Mouse (Mus musculus): ENCODE measurements around the gene Ran.
"Not testable (repeated sequence)": the region's sequence is repeated elsewhere in the genome, so short reads cannot be mapped to it uniquely, and the experiment has no call there.

The Ran gene

GRCm38 (mm10) chr5:129019497-129020299 lies at the start of gene Ran:
Gene Ran (plus strand): TSS chr5:129020069.
- DNase-seq (ENCODE audit: low spot score), result peak; percentile 92

DNA sequence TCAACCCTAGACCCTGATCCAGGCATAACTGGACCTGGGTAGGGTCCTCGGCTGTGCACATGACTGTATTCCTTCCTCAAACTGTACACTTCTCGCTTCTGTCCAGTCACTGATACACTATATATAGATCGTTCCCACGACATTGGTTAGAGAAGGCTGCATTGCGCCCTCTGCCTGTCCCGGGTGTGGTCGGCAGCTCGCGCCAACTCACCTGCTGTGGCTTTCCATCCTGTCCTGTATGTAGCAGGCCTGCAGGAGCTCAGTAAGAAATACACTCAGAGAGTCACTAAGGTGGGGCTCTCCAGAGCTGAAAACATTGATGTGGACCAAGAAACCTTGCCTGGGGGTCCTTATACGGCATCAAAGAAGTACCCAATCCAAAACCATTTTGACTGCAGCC lies 49.0 kb upstream of the Ran start:
- DNase-seq (ENCODE audit: low spot score), result no peak

DNA sequence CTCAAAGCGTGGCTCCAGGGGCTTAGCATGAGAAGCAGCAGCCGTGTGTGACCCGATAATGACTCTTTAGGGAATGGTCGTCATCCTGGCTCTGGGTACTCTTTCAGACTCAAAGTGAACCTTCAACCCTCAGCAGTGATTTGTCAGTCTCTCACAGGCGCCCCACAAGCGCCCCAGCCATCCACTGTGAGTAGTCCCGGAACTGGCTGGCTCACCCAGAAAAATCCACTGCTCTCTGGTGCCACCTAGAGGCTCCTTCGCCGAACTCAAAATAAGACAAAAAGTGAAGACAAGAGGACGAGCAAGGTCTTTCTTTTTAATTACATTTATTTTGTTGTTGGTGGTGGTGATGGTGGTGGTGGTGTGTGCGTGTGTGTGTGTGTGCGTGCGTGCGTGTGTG lies 48.6 kb upstream of the Ran start:
- DNase-seq (ENCODE audit: low spot score), result peak; percentile 75

DNA sequence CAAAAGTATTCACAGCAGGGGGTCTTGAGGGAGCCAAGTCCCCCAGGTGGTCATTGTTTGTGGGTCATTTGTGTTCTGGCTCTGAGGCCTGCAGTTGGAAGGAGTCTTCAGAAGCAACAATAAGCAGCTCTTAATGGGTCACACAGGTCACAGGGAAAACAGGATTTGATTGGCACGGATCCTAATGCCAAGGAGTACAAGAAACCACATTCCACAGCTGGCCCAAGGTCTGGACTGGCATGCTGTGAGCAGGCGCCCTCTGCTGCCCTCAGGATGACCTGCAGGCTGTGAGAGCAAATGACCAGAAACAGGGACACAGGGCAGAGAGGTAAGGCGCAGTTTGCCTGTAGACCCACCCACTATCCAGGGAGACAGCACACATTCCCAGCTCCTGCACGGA lies 43.6 kb upstream of the Ran start:
- peak; percentile 54 for DNase-seq (ENCODE audit: low spot score)

DNA sequence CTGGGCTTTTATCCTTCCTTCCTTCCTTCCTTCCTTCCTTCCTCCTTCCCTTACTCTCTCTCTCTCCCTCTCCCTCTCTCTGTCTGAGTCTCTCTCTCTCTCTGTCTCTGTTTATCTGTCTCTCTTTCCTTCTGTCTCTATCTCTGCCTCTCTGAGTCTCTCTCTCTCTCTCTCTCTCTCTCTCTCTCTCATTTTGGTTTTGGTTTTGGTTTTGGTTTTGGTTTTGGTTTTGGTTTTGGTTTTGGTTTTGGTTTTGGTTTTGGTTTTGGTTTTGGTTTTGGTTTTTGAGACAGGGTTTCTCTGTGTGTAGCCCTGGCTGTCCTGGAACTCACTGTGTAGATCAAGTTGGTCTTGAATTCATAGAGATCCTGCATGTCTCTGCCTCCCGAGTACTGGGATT lies 42.4 kb upstream of the Ran start:
- not testable (repeated sequence) for DNase-seq (ENCODE audit: low spot score)

DNA sequence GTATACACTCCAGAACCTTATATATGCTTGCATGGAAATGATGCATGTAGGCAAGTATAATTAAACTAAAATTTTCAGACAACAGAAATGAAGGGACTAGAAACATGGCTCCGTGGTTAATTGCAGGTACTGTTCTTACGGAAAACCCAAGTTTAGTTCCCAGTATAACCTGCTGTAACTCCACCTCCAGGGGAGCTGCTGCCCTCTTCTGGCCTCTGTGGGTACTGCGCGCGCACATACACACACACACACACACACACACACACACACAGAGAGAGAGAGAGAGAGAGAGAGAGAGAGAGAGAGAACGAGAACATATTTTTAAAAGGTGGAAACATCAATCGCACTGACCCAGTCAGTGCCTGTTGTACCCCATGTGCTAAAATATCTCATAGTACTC lies 40.9 kb upstream of the Ran start:
- DNase-seq (ENCODE audit: low spot score), result no peak

DNA sequence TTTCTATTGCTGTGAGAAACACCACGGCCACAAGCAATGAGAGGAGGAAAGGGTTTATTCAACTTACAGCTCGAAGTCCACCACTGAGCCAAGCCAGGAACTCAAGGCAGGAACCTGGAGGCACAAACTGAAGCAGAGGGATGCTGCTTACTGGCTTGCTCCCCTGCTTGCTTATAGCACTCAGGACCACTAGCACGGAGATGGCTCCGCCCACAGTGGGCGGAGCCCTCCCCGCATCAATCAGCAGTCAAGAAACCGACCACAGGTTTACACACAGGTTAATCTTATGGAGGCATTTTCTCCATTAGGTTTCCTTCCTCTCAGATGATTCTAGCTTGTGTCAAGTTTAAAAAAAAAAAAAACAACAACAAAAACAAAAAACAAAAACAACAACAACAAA lies 39.0 kb upstream of the Ran start:
- no peak for DNase-seq (ENCODE audit: low spot score)

- DNase-seq (ENCODE audit: low spot score), result peak; percentile 78
Observed at GRCm38 (mm10) chr5:128981607-128982006, 38.3 kb upstream of the Ran start.

GRCm38 (mm10) chr5:128984536-128984935 lies 35.3 kb upstream of the Ran start:
- DNase-seq (ENCODE audit: low spot score), result no peak

DNA sequence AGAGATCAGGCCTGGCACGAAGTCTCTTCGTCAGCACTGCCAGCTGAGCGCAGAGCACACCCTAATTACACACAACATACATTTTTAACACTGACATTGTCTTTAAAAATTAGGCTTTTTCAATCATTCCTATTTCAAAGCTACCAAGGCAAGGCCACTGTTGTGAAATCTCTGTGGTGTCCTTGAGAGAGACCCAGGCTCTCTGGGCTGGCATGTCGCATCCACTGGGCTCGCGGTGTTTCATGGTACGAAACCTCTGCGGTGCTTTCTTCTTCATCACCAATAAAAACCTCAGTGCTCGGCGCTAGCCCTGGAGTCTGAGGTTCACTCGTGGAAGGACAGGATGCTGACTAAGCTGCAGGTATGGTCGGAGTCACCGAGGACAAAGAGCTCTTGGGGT lies 33.9 kb upstream of the Ran start:
- DNase-seq (ENCODE audit: low spot score), result no peak

- DNase-seq (ENCODE audit: low spot score), result no peak
Observed at GRCm38 (mm10) chr5:128987141-128987954, 32.5 kb upstream of the Ran start.

- peak; percentile 17 for DNase-seq (ENCODE audit: low spot score)
Observed at GRCm38 (mm10) chr5:129000706-129001468, 19.0 kb upstream of the Ran start.

GRCm38 (mm10) chr5:129002571-129003011 lies 17.3 kb upstream of the Ran start:
- no peak for DNase-seq (ENCODE audit: low spot score)

- DNase-seq (ENCODE audit: low spot score), result peak; percentile 91
Observed at GRCm38 (mm10) chr5:129005416-129005815, 14.5 kb upstream of the Ran start.

- no peak for DNase-seq (ENCODE audit: low spot score)
Observed at GRCm38 (mm10) chr5:129006031-129006788, 13.7 kb upstream of the Ran start.

DNA sequence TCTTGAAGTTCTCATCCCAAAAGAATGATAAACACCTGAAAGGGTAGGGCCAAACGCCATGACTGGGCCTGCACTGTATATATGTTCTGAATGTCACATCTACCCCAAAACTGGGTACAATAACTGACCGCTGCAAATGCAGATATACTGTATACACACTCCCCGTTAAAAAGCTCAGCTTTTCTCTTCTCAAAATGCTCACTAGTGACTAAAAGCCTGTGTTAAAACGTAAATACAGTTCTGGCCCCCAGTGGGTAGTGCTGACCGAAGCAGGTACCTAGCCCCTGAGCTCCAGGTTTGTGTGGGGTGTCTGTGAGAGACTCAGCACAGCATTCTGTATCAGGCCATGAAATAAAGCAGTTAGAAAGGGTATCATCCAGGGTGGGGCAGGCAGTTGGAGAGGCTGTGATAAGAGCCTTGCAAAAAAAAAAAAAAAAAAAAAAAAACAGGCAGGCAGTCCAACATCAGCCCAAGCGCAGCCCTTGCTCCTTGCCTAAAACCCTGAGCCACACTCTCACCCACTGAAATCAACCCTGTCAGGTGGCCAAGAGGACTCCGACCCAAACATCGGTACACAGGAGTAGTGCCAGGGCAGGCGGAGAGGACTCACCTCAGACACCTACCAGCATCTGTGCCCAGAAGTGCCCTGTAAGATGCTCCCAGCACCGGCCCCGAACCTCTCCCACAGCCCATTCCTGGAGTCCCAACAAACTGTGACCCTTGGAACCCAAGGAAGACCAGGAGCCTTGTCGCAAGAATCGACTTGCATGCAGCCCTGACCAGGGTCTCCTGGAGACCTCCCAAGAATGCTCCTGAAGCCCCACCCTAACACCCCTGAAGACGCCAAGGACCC lies 12.5 kb upstream of the Ran start:
- peak; percentile 41 for DNase-seq (ENCODE audit: low spot score)

DNA sequence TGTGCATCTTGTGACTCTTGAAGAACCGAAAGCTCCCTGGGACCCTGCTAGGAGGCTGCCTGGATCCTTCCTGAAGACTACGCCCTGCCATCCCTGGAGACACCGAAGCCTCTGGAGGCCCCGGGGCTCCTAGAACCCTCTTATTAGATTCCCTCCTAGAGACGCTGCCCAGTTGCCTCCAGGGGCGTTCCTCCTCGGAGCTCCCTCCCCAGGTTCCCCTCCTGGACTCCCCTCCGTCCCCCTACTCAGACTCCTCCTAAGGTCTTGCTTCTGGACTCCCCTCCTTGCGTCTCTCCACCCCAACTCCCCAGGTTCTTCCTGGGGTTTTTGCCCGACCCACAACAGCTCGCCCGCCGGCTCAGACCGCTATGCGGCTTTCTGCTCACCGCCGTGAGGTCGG lies 11.9 kb upstream of the Ran start:
- peak; percentile 17 for DNase-seq (ENCODE audit: low spot score)

DNA sequence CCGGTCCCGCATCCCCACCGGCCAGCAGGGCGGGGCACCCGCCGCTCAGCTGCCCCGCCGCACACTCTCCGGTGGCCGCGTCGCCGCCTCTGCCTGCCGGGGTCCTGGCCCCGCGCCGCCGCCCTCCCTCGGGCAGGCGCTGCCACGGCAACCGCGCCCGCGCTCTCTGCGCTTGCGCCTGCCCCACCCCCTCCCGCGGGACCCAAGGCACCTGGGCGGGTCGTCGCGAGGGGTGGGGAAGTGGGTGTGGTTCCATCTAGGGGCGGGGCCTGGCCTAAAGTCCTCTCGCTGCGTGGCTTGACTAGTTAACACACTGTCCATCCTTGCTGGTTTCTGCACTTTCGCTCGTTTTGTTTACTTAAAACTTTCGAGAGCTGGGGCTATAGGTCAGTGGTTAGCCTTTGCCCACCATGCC lies 11.4 kb upstream of the Ran start, which contains the start of gene Stx2:
TSS of gene Stx2 (minus strand) at position 163 of the 415 bp plus-strand sequence.
- DNase-seq (ENCODE audit: low spot score), result peak; percentile 93

DNA sequence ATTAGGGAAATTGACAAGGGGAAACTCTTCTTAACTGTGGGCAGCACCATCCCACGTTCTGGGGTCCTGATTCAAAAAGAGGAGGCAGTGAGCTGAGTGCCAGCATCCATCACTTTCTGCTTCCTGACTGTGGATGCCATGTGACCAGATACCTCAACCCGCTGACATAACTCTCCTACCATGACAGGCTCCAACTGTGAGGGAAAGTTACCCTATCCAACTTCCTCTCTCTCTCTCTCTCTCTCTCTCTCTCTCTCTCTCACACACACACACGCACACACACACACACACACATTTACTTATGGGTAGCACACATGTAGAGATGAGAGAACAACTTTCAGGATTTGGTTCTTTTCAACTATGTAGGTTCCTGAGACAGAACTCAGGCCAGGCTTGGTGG lies 10.3 kb upstream of the Ran start:
- DNase-seq (ENCODE audit: low spot score), result no peak

- DNase-seq (ENCODE audit: low spot score), result no peak
Observed at GRCm38 (mm10) chr5:129010937-129011336, 8.9 kb upstream of the Ran start.

DNA sequence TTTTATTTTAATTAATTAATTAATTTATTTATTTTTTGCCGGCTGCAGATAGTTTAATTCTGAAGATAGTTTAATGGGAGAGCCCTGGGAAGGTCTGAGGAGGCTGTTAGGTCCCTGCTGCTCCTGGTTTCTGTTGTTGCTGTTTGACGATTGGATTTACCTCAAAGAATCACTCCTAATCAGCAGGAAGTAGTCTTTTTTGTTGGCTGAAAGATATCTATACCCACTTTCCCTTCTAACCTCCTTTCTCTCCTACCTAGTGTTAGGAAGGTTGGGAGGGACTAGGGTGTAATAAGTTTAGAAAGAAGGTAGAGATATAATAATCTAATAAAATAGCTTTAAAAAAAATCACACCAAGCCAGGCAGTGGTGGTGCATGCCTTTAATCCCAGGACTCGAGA lies 4.8 kb upstream of the Ran start:
- DNase-seq (ENCODE audit: low spot score), result no peak
